Mouse (Mus musculus) MEL (cell line): ENCODE measurements around the gene 6430628N08Rik.

Experiments used
- BHLHE40 ChIP-seq: IDR thresholded peaks from 2 replicates; pipeline ENCODE4 v1.6.1; 2012; ENCODE audit warnings: low read depth, mild to moderate bottlenecking, inconsistent platforms, low read length, improper control_type of control experiment, borderline replicate concordance
- CTCF ChIP-seq, 3 experiments: IDR thresholded peaks in 2 of 3; conservative IDR thresholded peaks in 1 of 3; 2 replicates each; pipeline ENCODE4 v1.5.1; 2011 to 2012; ENCODE audit warnings: low read length in 3 of 3, low read depth in 2 of 3, mild to moderate bottlenecking in 2 of 3, improper control_type of control experiment in 1 of 3, inconsistent platforms in 1 of 3, mixed read lengths in 1 of 3, moderate library complexity in 1 of 3; ENCODE audit not compliant: control insufficient read depth in 1 of 3, insufficient read depth in 1 of 3, poor library complexity in 1 of 3, severe bottlenecking in 1 of 3
- EP300 ChIP-seq, 2 experiments: IDR thresholded peaks; 2 replicates each; pipeline ENCODE4 v1.6.1; 2011; ENCODE audit warnings: improper control_type of control experiment in 2 of 2, low read length in 2 of 2, low read depth in 1 of 2, mild to moderate bottlenecking in 1 of 2
- ETS1 ChIP-seq: IDR thresholded peaks from 2 replicates; pipeline ENCODE4 v1.6.1; 2012; ENCODE audit warnings: low read depth, mild to moderate bottlenecking, inconsistent platforms, low read length, improper control_type of control experiment, moderate library complexity
- GATA1 ChIP-seq: IDR thresholded peaks from 2 replicates; pipeline ENCODE4 v1.6.1; 2011; ENCODE audit warnings: low read depth, low read length, improper control_type of control experiment
- MAZ ChIP-seq: IDR thresholded peaks from 2 replicates; pipeline ENCODE4 v1.6.1; 2012; ENCODE audit warnings: low read depth, mild to moderate bottlenecking, inconsistent platforms, low read length, improper control_type of control experiment
- MEF2A ChIP-seq: IDR thresholded peaks from 2 replicates; pipeline ENCODE4 v1.6.1; 2014; ENCODE audit warnings: low read depth, mild to moderate bottlenecking, inconsistent platforms, low read length, improper control_type of control experiment; ENCODE audit not compliant: poor library complexity, insufficient replicate concordance, severe bottlenecking; ENCODE audit errors: extremely low read depth
- POLR2A ChIP-seq, 2 experiments: IDR thresholded peaks; 2 replicates each; pipeline ENCODE4 v1.6.1; 2011 to 2012; ENCODE audit warnings: low read length in 2 of 2, mild to moderate bottlenecking in 2 of 2, control low read depth in 1 of 2, improper control_type of control experiment in 1 of 2, low read depth in 1 of 2, moderate library complexity in 1 of 2; ENCODE audit not compliant: control insufficient read depth in 1 of 2, insufficient read depth in 1 of 2, poor library complexity in 1 of 2
- POLR2AphosphoS5 ChIP-seq: IDR thresholded peaks from 2 replicates; pipeline ENCODE4 v1.6.1; 2012; ENCODE audit warnings: low read depth, borderline replicate concordance, mild to moderate bottlenecking, inconsistent platforms, low read length, moderate library complexity, mixed read lengths
- RCOR1 ChIP-seq: IDR thresholded peaks from 2 replicates; pipeline ENCODE4 v1.6.1; 2012; ENCODE audit warnings: low read depth, mild to moderate bottlenecking, inconsistent platforms, low read length, improper control_type of control experiment
- TAL1 ChIP-seq: IDR thresholded peaks from 2 replicates; pipeline ENCODE4 v1.6.1; 2012; ENCODE audit warnings: mild to moderate bottlenecking, inconsistent platforms, low read length, moderate library complexity, mixed read lengths
- USF1 ChIP-seq: IDR thresholded peaks from 2 replicates; pipeline ENCODE4 v1.6.1; 2014; ENCODE audit warnings: low read depth, mild to moderate bottlenecking, inconsistent platforms, low read length, improper control_type of control experiment, moderate library complexity
- ZC3H11A ChIP-seq: IDR thresholded peaks from 2 replicates; pipeline ENCODE4 v1.6.1; 2012; ENCODE audit warnings: low read depth, mild to moderate bottlenecking, inconsistent platforms, low read length, improper control_type of control experiment
- ZMIZ1 ChIP-seq: IDR thresholded peaks from 2 replicates; pipeline ENCODE4 v1.6.1; 2012; ENCODE audit warnings: low read depth, mild to moderate bottlenecking, inconsistent platforms, low read length, improper control_type of control experiment, moderate library complexity

DNA sequence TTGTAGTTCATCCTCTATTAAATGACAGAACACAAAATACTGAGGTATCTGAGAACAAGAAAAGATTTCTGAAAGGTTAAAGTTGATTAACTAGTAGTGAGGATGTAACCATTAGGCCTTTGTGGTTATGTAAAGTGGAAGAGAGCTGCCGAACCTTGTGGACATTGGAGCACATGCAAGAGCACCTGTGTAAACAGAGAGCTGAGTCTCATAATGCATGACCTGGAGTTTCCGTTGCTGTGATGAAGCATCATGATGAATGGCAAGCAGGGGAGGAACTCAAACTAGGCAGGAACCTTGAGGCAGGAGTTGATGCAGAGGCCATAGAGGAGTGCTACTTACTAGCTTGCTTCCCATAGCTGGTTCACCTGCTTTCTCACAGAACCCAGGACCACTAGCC is 39.8 kb upstream of the 6430628N08Rik start:
- TF ChIP-seq GATA1 (no peak), CTCF (IDR thresholded peaks at IDR 0.05 in 2 of 3, conservative IDR thresholded peaks at IDR 0.05 in 1 of 3; ENCODE audit: control insufficient read depth in 1 of 3, insufficient read depth in 1 of 3, low read depth in 2 of 3, low read length in 3 of 3, poor library complexity in 1 of 3, severe bottlenecking in 1 of 3) (no peak), RCOR1 (no peak), MAZ (no peak), MEF2A (no peak), ZC3H11A (no peak), TAL1 (no peak), EP300 (IDR thresholded peaks at IDR 0.05; ENCODE audit: low read depth in 1 of 2, low read length in 2 of 2) (no peak), ETS1 (no peak), POLR2A (IDR thresholded peaks at IDR 0.05; ENCODE audit: control insufficient read depth in 1 of 2, insufficient read depth in 1 of 2, low read depth in 1 of 2, low read length in 2 of 2, poor library complexity in 1 of 2) (no peak), ZMIZ1 (no peak), BHLHE40 (no peak), POLR2AphosphoS5 (no peak), USF1 (no peak)
